Mouse (Mus musculus): ENCODE measurements around the gene Misp. TPM values are rescaled to one million over a fixed set of nuclear protein-coding genes. Genes with fewer than 3 reads are reported as not detected.

Gene Misp
- polyA plus RNA-seq, 1 experiment from 2014 or later: 10.5 TPM

GRCm38 (mm10) chr10:79853860-79854795, 33.3 kb downstream of the Misp start, which contains the start of gene Ptbp1:
Gene Ptbp1, plus strand, starts transcription at chr10:79854427.
- peak within 1 kb of the TSS; percentile 99 for H3K27ac ChIP-seq (ENCODE audit: low read length)
- H3K4me3 ChIP-seq (ENCODE audit: low read depth, low read length): peak within 1 kb of the TSS; percentile 71
- DNase-seq (ENCODE audit: low spot score) (peak; percentile 100), ATAC-seq (peak; percentile 90)
- TF ChIP-seq CTCF (IDR thresholded peaks at IDR 0.05): no peak
- TF ChIP-seq EP300 (IDR thresholded peaks at IDR 0.05): no peak; the same call in 1 of the 2 replicates
- under 1% methylated on average over 74 of the region's 75 CpGs for WGBS
- H3K27me3 ChIP-seq (replicated peaks; ENCODE audit: insufficient read depth, low read length): no peaks in the 10 kb centered on the region
- no peaks in the 10 kb centered on the region for H3K9me3 ChIP-seq (ENCODE audit: low read length)
- H3K9ac ChIP-seq (replicated peaks; ENCODE audit: low read depth): peak within 1 kb of the TSS; percentile 78
- H3K4me1 ChIP-seq (ENCODE audit: insufficient read depth, low read depth, low read length): peaks cover 51% of the 10 kb centered on the region
- H3K4me2 ChIP-seq (replicated peaks; ENCODE audit: low read depth, low read length): peak within 1 kb of the TSS; percentile 89
- no peaks in the 10 kb centered on the region for H3K36me3 ChIP-seq (ENCODE audit: insufficient read depth, low read length)

GRCm38 (mm10) chr10:79854801-79855541, 34.2 kb downstream of the Misp start:
- peak; percentile 22 for ATAC-seq
- Histone ChIP-seq H3K4me3 (ENCODE audit: low read depth, low read length) (peak overlapping the region; percentile 71), H3K4me2 (replicated peaks; ENCODE audit: low read depth, low read length) (peak overlapping the region; percentile 89), H3K36me3 (ENCODE audit: insufficient read depth, low read length) (peaks cover 8% of the 10 kb centered on the region; the same call in 1 of the 2 replicates), H3K27me3 (replicated peaks; ENCODE audit: insufficient read depth, low read length) (no peaks in the 10 kb centered on the region), H3K9ac (replicated peaks; ENCODE audit: low read depth) (peak overlapping the region; percentile 78), H3K4me1 (ENCODE audit: insufficient read depth, low read depth, low read length) (peaks cover 48% of the 10 kb centered on the region), H3K9me3 (ENCODE audit: low read length) (no peaks in the 10 kb centered on the region), H3K27ac (ENCODE audit: low read length) (peak overlapping the region; percentile 99)
- 4% methylated on average over 64 of the region's 83 CpGs for WGBS
- TF ChIP-seq EP300 (IDR thresholded peaks at IDR 0.05) (no peak), CTCF (IDR thresholded peaks at IDR 0.05) (no peak)
- DNase-seq (ENCODE audit: low spot score): peak; percentile 81

- Histone ChIP-seq H3K36me3 (ENCODE audit: insufficient read depth, low read length) (peaks cover 15% of the 10 kb centered on the region; the same call in 1 of the 2 replicates), H3K9ac (replicated peaks; ENCODE audit: low read depth) (peak overlapping the region; percentile 78), H3K9me3 (ENCODE audit: low read length) (no peaks in the 10 kb centered on the region), H3K27ac (ENCODE audit: low read length) (peak overlapping the region; percentile 99), H3K4me2 (replicated peaks; ENCODE audit: low read depth, low read length) (peak overlapping the region; percentile 89), H3K27me3 (replicated peaks; ENCODE audit: insufficient read depth, low read length) (no peaks in the 10 kb centered on the region), H3K4me1 (ENCODE audit: insufficient read depth, low read depth, low read length) (peaks cover 48% of the 10 kb centered on the region), H3K4me3 (ENCODE audit: low read depth, low read length) (peak overlapping the region; percentile 71)
- ATAC-seq (no peak), DNase-seq (ENCODE audit: low spot score) (peak; percentile 63)
- WGBS: under 1% methylated on average over 10 of the region's 10 CpGs
- TF ChIP-seq CTCF (IDR thresholded peaks at IDR 0.05): no peak
- TF ChIP-seq EP300 (IDR thresholded peaks at IDR 0.05): no peak
Measured at GRCm38 (mm10) chr10:79855558-79856184, 34.9 kb downstream of the Misp start.

- ATAC-seq (no peak), DNase-seq (ENCODE audit: low spot score) (no peak)
- Histone ChIP-seq H3K4me3 (ENCODE audit: low read depth, low read length) (peak overlapping the region; percentile 71), H3K27me3 (replicated peaks; ENCODE audit: insufficient read depth, low read length) (no peaks in the 10 kb centered on the region), H3K27ac (ENCODE audit: low read length) (peak overlapping the region; percentile 99), H3K4me1 (ENCODE audit: insufficient read depth, low read depth, low read length) (peaks cover 47% of the 10 kb centered on the region), H3K36me3 (ENCODE audit: insufficient read depth, low read length) (peaks cover 21% of the 10 kb centered on the region; the same call in 1 of the 2 replicates), H3K4me2 (replicated peaks; ENCODE audit: low read depth, low read length) (peak overlapping the region; percentile 89), H3K9ac (replicated peaks; ENCODE audit: low read depth) (peak overlapping the region; percentile 78), H3K9me3 (ENCODE audit: low read length) (no peaks in the 10 kb centered on the region)
- TF ChIP-seq CTCF (IDR thresholded peaks at IDR 0.05) (no peak), EP300 (IDR thresholded peaks at IDR 0.05) (no peak)
- 12% methylated on average over 6 of the region's 6 CpGs for WGBS
Measured at GRCm38 (mm10) chr10:79856280-79856679, 35.5 kb downstream of the Misp start.

GRCm38 (mm10) chr10:79856704-79857451, 36.1 kb downstream of the Misp start:
- DNase-seq (ENCODE audit: low spot score) (no peak), ATAC-seq (no peak)
- peak overlapping the region; percentile 89 for H3K4me2 ChIP-seq (replicated peaks; ENCODE audit: low read depth, low read length)
- peak overlapping the region; percentile 78 for H3K9ac ChIP-seq (replicated peaks; ENCODE audit: low read depth)
- H3K9me3 ChIP-seq (ENCODE audit: low read length): no peaks in the 10 kb centered on the region
- TF ChIP-seq EP300 (IDR thresholded peaks at IDR 0.05) (no peak; the same call in 1 of the 2 replicates), CTCF (IDR thresholded peaks at IDR 0.05) (no peak)
- H3K4me3 ChIP-seq (ENCODE audit: low read depth, low read length): peak overlapping the region; percentile 71
- peaks cover 41% of the 10 kb centered on the region for H3K4me1 ChIP-seq (ENCODE audit: insufficient read depth, low read depth, low read length)
- H3K27me3 ChIP-seq (replicated peaks; ENCODE audit: insufficient read depth, low read length): no peaks in the 10 kb centered on the region
- H3K36me3 ChIP-seq (ENCODE audit: insufficient read depth, low read length): peaks cover 26% of the 10 kb centered on the region
- WGBS: 2% methylated on average over 7 of the region's 7 CpGs
- peak overlapping the region; percentile 99 for H3K27ac ChIP-seq (ENCODE audit: low read length)
